In genomic region chr7:39455806-39456205, GRCm38 (mm10) we compare ENCODE assay signal across 9 mouse cellular contexts. TPM values are rescaled to one million over a fixed set of nuclear protein-coding genes. Genes with fewer than 3 reads are reported as not detected.
A peak's percentile ranks its signal among the peaks of the same experiment; 100 is the strongest.
DNase-seq lines count a peak whose midpoint lies in the region; ATAC-seq and TF ChIP-seq lines count a peak whose summit lies in the region.
"Had no signal": no experiment of that assay in that cellular context is flagged by ENCODE, and none has a peak within 500 bp of the region (broad histone marks: within the 10 kb centered on the region; RNA-seq: fewer than 3 reads in every experiment).

No protein-coding gene starts in this region.

- no peaks in the 10 kb centered on the region for H3K27me3 ChIP-seq in kidney, postnatal 0 days (ENCODE audit: insufficient read depth, low read length)
- no peaks in the 10 kb centered on the region for H3K27me3 ChIP-seq in hindbrain, postnatal 0 days (ENCODE audit: insufficient read depth, low read length)

- peak; percentile 13 to 31 for DNase-seq in lung, adult 18-20 months
- no peak for DNase-seq in lung, adult 2 months
- peak; percentile 10 for DNase-seq in c-Kit-positive CD71-positive TER-119-positive erythroid progenitor cells, embryonic 14.5 days (ENCODE audit: low spot score)
- DNase-seq in kidney, postnatal 0 days (ENCODE audit: low spot score) = peak; percentile 78
- DNase-seq in right cerebral cortex, postnatal 36 days (ENCODE audit: low spot score in 2 of 2) = no peak
- DNase-seq in frontal cortex, postnatal 25 days (ENCODE audit: low spot score in 2 of 2) = no peak
- no peak for DNase-seq in hindbrain, postnatal 0 days (ENCODE audit: low spot score)

- no peak overlapping the region for H3K27ac ChIP-seq in kidney, postnatal 0 days
- H3K27ac ChIP-seq in hindbrain, postnatal 0 days = no peak overlapping the region

- H3K9ac ChIP-seq in kidney, postnatal 0 days (ENCODE audit: low read depth, low read length) = no peak overlapping the region
- H3K9ac ChIP-seq in hindbrain, postnatal 0 days (replicated peaks; ENCODE audit: low read length) = no peak overlapping the region

- TF ChIP-seq CTCF in lung, adult 2 months (IDR thresholded peaks at IDR 0.05; ENCODE audit: insufficient read depth, low read length) = no peak
- peak; percentile 54; the same call in 1 of the 2 replicates for TF ChIP-seq CTCF in kidney, postnatal 0 days (IDR thresholded peaks at IDR 0.05; ENCODE audit: low read depth)
- no peak for TF ChIP-seq CTCF in hindbrain, postnatal 0 days (IDR thresholded peaks at IDR 0.05; ENCODE audit: low read depth)

- H3K4me2 ChIP-seq in kidney, postnatal 0 days (ENCODE audit: low read length) = no peak overlapping the region
- H3K4me2 ChIP-seq in hindbrain, postnatal 0 days (ENCODE audit: low read depth, low read length) = no peak overlapping the region

- WGBS in lung, adult 2 months = 37% methylated on average over 6 of the region's 6 CpGs
- 21% methylated on average over 6 of the region's 6 CpGs for WGBS in kidney, postnatal 0 days
- WGBS in hindbrain, postnatal 0 days = 42% methylated on average over 6 of the region's 6 CpGs

- peak; percentile 66; the same call in 1 of the 2 replicates for ATAC-seq in kidney, postnatal 0 days (replicated peaks; ENCODE audit: low FRiP score, low read depth)
- ATAC-seq in megakaryocyte-erythroid progenitor cell, adult 5-6 weeks (replicated peaks; ENCODE audit: low FRiP score, low TSS enrichment, poor library complexity, severe bottlenecking) = peak; percentile 99
- no peak for ATAC-seq in hindbrain, postnatal 0 days

- H3K4me3 ChIP-seq in lung, adult 2 months (replicated peaks; ENCODE audit: extremely low read depth, low read depth, low read length) = no peak overlapping the region
- H3K4me3 ChIP-seq in kidney, postnatal 0 days (replicated peaks; ENCODE audit: low read depth, low read length) = no peak overlapping the region
- no peak overlapping the region for H3K4me3 ChIP-seq in hindbrain, postnatal 0 days (ENCODE audit: low read length)

- no peaks in the 10 kb centered on the region for H3K4me1 ChIP-seq in lung, adult 2 months (ENCODE audit: control insufficient read depth, insufficient read depth, low read length)
- no peaks in the 10 kb centered on the region for H3K4me1 ChIP-seq in kidney, postnatal 0 days (replicated peaks; ENCODE audit: insufficient read depth, low read length)
- no peaks in the 10 kb centered on the region for H3K4me1 ChIP-seq in hindbrain, postnatal 0 days (ENCODE audit: insufficient read depth, low read length)

- no peaks in the 10 kb centered on the region for H3K9me3 ChIP-seq in kidney, postnatal 0 days (replicated peaks; ENCODE audit: low read length)
- H3K9me3 ChIP-seq in hindbrain, postnatal 0 days (ENCODE audit: low read length) = no peaks in the 10 kb centered on the region

- no peak for TF ChIP-seq POLR2A in lung, adult 2 months (IDR thresholded peaks at IDR 0.05; ENCODE audit: borderline replicate concordance, extremely low read depth, low read depth, low read length)

- no peaks in the 10 kb centered on the region for H3K36me3 ChIP-seq in kidney, postnatal 0 days (ENCODE audit: insufficient read depth, low read length)
- no peaks in the 10 kb centered on the region for H3K36me3 ChIP-seq in hindbrain, postnatal 0 days (ENCODE audit: insufficient read depth, low read length)

RNA-seq across cellular contexts. Expression of gene Gm5114, which starts 42.8 kb away (rescaled TPM):
- polyA plus RNA-seq in lung, adult 2 months (2012; rRNA removed) = not detected in 2 replicates
- not detected in 2 replicates for polyA plus RNA-seq in kidney, postnatal 0 days (2015; fragmentation: Nextera tagmentation; extraction: Ambion mirVana)
- total RNA-seq in megakaryocyte-erythroid progenitor cell, adult 5-6 weeks (2014; fragmentation: Nextera tagmentation) = not detected in 2 replicates
- total RNA-seq in megakaryocyte-erythroid progenitor cell, adult 5-6 weeks (2017) = not detected in 2 replicates
- not detected in 2 replicates for total RNA-seq in hindbrain, postnatal 0 days (2014; rRNA removed)
- polyA plus RNA-seq in hindbrain, postnatal 0 days (2015; fragmentation: Nextera tagmentation; extraction: Ambion mirVana) = not detected in 2 replicates
- total RNA-seq: adrenal gland, adult 18-20 months had no signal

Comparison
In these comparisons a context has a peak if more than half of its experiments do, and no peak if none do; other contexts are left out.
1. DNase-seq: peak in lung, adult 18-20 months (2 of 2), c-Kit-positive CD71-positive TER-119-positive erythroid progenitor cells, embryonic 14.5 days (single experiment) and kidney, postnatal 0 days (single experiment); none in lung, adult 2 months (single experiment), right cerebral cortex, postnatal 36 days (0 of 2), frontal cortex, postnatal 25 days (0 of 2) and hindbrain, postnatal 0 days (single experiment).